Mouse (Mus musculus): ENCODE data around the gene Nme6.
"Not testable (repeated sequence)": the region's sequence is repeated elsewhere in the genome, so short reads cannot be mapped to it uniquely, and the experiment has no call there.

The Nme6 gene

GRCm38 (mm10) chr9:109832391-109833087, at the start of gene Nme6:
Gene Nme6, plus strand, starts transcription at chr9:109832749.
- DNase-seq: peak; percentile 75 to 88

- not testable (repeated sequence) for DNase-seq
Observed at GRCm38 (mm10) chr9:109790570-109790969, 42.0 kb upstream of the Nme6 start, which contains the start of gene Fbxw27. Gene Fbxw27, minus strand, starts transcription at chr9:109790670.

GRCm38 (mm10) chr9:109795221-109795620, 37.3 kb upstream of the Nme6 start:
- no peak for DNase-seq

GRCm38 (mm10) chr9:109795811-109796210, 36.7 kb upstream of the Nme6 start:
- DNase-seq: no peak

GRCm38 (mm10) chr9:109798051-109798450, 34.5 kb upstream of the Nme6 start:
- peak; percentile 5 to 26 for DNase-seq

- DNase-seq: peak; percentile 4 to 18
Observed at GRCm38 (mm10) chr9:109805596-109805995, 27.0 kb upstream of the Nme6 start.

GRCm38 (mm10) chr9:109806260-109806659, 26.3 kb upstream of the Nme6 start:
- no peak for DNase-seq

- DNase-seq: no peak
Observed at GRCm38 (mm10) chr9:109806695-109807293, 25.8 kb upstream of the Nme6 start.

- no peak for DNase-seq
Observed at GRCm38 (mm10) chr9:109807898-109808297, 24.7 kb upstream of the Nme6 start.

- no peak for DNase-seq
Observed at GRCm38 (mm10) chr9:109811980-109812379, 20.6 kb upstream of the Nme6 start, which contains the start of gene Spink8. Gene Spink8, plus strand, starts transcription at chr9:109812280.

GRCm38 (mm10) chr9:109813424-109813823, 19.1 kb upstream of the Nme6 start:
- DNase-seq: no peak

GRCm38 (mm10) chr9:109816341-109816740, 16.2 kb upstream of the Nme6 start:
- no peak for DNase-seq

GRCm38 (mm10) chr9:109825739-109826138, 6.8 kb upstream of the Nme6 start:
- DNase-seq: no peak

- DNase-seq: no peak
Observed at GRCm38 (mm10) chr9:109826181-109826580, 6.4 kb upstream of the Nme6 start.

- no peak for DNase-seq
Observed at GRCm38 (mm10) chr9:109833088-109833412, 501 bp downstream of the Nme6 start.

- no peak for DNase-seq
Observed at GRCm38 (mm10) chr9:109849312-109849758, 16.8 kb downstream of the Nme6 start, which contains the start of gene Camp. Gene Camp, minus strand, starts transcription at chr9:109849617.

GRCm38 (mm10) chr9:109850099-109850498, 17.6 kb downstream of the Nme6 start:
- DNase-seq: no peak

- no peak for DNase-seq
Observed at GRCm38 (mm10) chr9:109854341-109854740, 21.8 kb downstream of the Nme6 start.

GRCm38 (mm10) chr9:109855947-109856346, 23.4 kb downstream of the Nme6 start:
- no peak for DNase-seq

- DNase-seq: peak; percentile 40 to 78
Observed at GRCm38 (mm10) chr9:109862397-109863044, 30.0 kb downstream of the Nme6 start.

- no peak for DNase-seq
Observed at GRCm38 (mm10) chr9:109863085-109863484, 30.5 kb downstream of the Nme6 start.

- DNase-seq: no peak
Observed at GRCm38 (mm10) chr9:109866218-109866617, 33.7 kb downstream of the Nme6 start.

GRCm38 (mm10) chr9:109870983-109871572, 38.5 kb downstream of the Nme6 start:
- DNase-seq: peak; percentile 53 to 59

Measured in kidney, adult 8-10 months (tissue).